Mouse (Mus musculus): Measurements from ENCODE around the gene Khdc3. TPM values are rescaled to one million over a fixed set of nuclear protein-coding genes. Genes with fewer than 3 reads are reported as not detected.

The Khdc3 gene
- total and polyA plus RNA-seq, 3 experiments, result not detected

DNA sequence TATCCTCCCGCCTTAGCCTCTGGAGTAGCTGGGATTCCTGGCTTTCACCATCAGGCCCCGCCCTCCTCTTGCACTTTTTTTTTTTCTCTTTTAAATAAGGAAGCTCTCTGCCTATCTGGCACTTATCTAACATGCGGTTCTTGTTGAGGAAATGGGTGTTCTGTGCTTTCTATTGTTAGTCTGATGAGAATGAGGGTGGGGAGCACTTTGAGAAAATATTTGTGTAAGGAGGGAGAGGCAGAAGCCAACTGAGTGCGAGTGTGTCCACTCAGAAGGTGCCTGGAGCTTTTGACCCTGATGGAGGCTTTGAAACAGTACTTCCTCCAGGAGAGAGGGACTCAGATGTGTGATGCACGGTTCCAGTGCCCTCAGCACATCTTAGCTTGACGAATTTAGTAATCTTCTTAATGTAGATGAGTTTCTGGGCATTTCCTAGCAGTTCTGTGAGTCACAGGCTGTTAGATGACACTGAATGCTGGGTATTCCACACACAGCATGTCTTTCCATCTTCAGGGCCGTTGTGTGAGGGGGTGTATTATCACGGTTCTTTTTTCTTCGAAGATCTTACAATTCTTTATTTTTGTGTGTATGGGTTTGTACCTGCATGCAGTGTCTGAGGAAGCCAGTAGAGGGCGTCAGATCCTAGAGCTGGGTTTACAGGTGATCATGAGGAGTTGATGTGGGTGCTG lies 30.5 kb upstream of the Khdc3 start (continued):
- peak; percentile 16 for TF ChIP-seq RAD21 (IDR thresholded peaks at IDR 0.05; ENCODE audit: low read depth, low read length)
- no peak for TF ChIP-seq CHD2 (IDR thresholded peaks at IDR 0.05; ENCODE audit: low read length)
- 0 out of 2 replicates have a peak, but pooled peaks have one; percentile 26 for TF ChIP-seq TBP (IDR thresholded peaks at IDR 0.05; ENCODE audit: low read depth, low read length)
- no peak for TF ChIP-seq ZC3H11A (IDR thresholded peaks at IDR 0.05; ENCODE audit: low read depth, low read length)

DNA sequence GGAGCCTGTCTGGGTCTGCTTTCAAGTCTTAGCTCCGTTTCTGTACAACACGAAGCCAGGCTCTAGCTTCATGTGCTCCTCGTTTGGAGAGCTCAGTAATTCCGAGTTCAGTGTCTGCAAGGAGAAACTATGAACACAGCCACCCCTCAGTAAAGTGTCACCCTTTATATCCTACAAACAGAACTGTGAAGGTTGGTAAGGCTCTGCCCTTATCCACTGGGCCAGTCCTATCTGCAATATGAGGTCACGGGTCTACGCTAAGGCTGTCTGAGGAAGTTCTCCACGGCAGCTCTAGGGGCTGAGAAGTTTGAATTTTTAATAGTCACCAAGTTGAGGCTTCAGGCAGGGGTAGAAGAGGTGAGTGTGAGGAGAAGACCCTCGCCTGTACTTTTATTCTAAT lies 29.2 kb upstream of the Khdc3 start:
- Histone ChIP-seq H3K9ac (ENCODE audit: control insufficient read depth, low read depth, low read length, poor library complexity, severe bottlenecking) (peak overlapping the region; percentile 32; the same call in 1 of the 2 replicates), H3K79me2 (ENCODE audit: control insufficient read depth, insufficient read depth, low read length, poor library complexity) (no peaks in the 10 kb centered on the region), H3K4me1 (ENCODE audit: control insufficient read depth in 1 of 2, insufficient read depth in 2 of 2, low read length in 2 of 2) (peaks cover 15 to 35% of the 10 kb centered on the region in 2 experiments), H3K27ac (ENCODE audit: control insufficient read depth, low read depth, low read length) (peak overlapping the region; percentile 50; the same call in 1 of the 2 replicates), H3K27me3 (ENCODE audit: control insufficient read depth in 1 of 2, insufficient read depth in 2 of 2, low read length in 2 of 2) (no peaks in the 10 kb centered on the region), H3K36me3 (ENCODE audit: control insufficient read depth in 1 of 2, insufficient read depth in 2 of 2, low read length in 2 of 2) (peaks cover 0 to 26% of the 10 kb centered on the region in 2 experiments; a peak in 2 of 4 replicates), H3K9me3 (replicated peaks; ENCODE audit: insufficient read depth, low read length) (no peaks in the 10 kb centered on the region), H3K4me3 (ENCODE audit: control insufficient read depth in 1 of 2, insufficient read depth in 1 of 2, low read depth in 2 of 2, low read length in 2 of 2) (no peak overlapping the region)
- TF ChIP-seq RCOR1 (IDR thresholded peaks at IDR 0.05; ENCODE audit: low read depth, low read length) (no peak), GABPA (IDR thresholded peaks at IDR 0.05; ENCODE audit: low read depth, low read length) (no peak), SIN3A (IDR thresholded peaks at IDR 0.05; ENCODE audit: low read length) (peak; percentile 35; the same call in 1 of the 2 replicates), ZC3H11A (IDR thresholded peaks at IDR 0.05; ENCODE audit: low read depth, low read length) (no peak), TBP (IDR thresholded peaks at IDR 0.05; ENCODE audit: low read depth, low read length) (peak; percentile 53; the same call in 1 of the 2 replicates), KAT2A (conservative IDR thresholded peaks at IDR 0.05; ENCODE audit: low read depth, low read length) (no peak), POLR2AphosphoS2 (IDR thresholded peaks at IDR 0.05; ENCODE audit: low read length) (no peak), MAFK (IDR thresholded peaks at IDR 0.05; ENCODE audit: borderline replicate concordance, low read depth, low read length) (no peak), MXI1 (IDR thresholded peaks at IDR 0.05; ENCODE audit: low read depth, low read length) (peak; percentile 52; the same call in 1 of the 2 replicates), MYC (IDR thresholded peaks at IDR 0.05; ENCODE audit: low read depth, low read length) (no peak), BHLHE40 (IDR thresholded peaks at IDR 0.05; ENCODE audit: borderline replicate concordance, low read depth, low read length) (peak; percentile 45; the same call in 1 of the 2 replicates), USF1 (IDR thresholded peaks at IDR 0.05; ENCODE audit: low read depth, low read length) (peak; percentile 58), TAL1 (IDR thresholded peaks at IDR 0.05; ENCODE audit: low read length) (peak; percentile 45), GATA1 (IDR thresholded peaks at IDR 0.05; ENCODE audit: low read depth, low read length) (0 out of 2 replicates have a peak, but pooled peaks have one; percentile 22), USF2 (IDR thresholded peaks at IDR 0.05; ENCODE audit: borderline replicate concordance in 1 of 2, insufficient read depth in 1 of 2, low read depth in 1 of 2, low read length in 2 of 2) (no peak), HCFC1 (IDR thresholded peaks at IDR 0.05; ENCODE audit: low read depth, low read length) (no peak), ETS1 (IDR thresholded peaks at IDR 0.05; ENCODE audit: low read depth, low read length) (peak; percentile 51; the same call in 1 of the 2 replicates), SMC3 (IDR thresholded peaks at IDR 0.05; ENCODE audit: low read depth, low read length) (no peak), EP300 (IDR thresholded peaks at IDR 0.05; ENCODE audit: low read depth in 1 of 2, low read length in 2 of 2) (peak; percentile 35 to 41; a peak in 2 of 4 replicates), TCF12 (IDR thresholded peaks at IDR 0.05; ENCODE audit: low read depth, low read length) (peak; percentile 40; the same call in 1 of the 2 replicates), MAX (IDR thresholded peaks at IDR 0.05; ENCODE audit: low read length) (0 out of 2 replicates have a peak, but pooled peaks have one; percentile 28), JUND (IDR thresholded peaks at IDR 0.05; ENCODE audit: low read depth, low read length) (no peak), CHD1 (IDR thresholded peaks at IDR 0.05; ENCODE audit: low read depth, low read length) (no peak)
- DNase-seq (ENCODE audit: low read depth, low spot score), result peak; percentile 80

Measured in MEL (cell line).